Mouse (Mus musculus) brain, embryonic 18.5 days (tissue): ENCODE measurements around the gene Iqschfp.
A peak's percentile ranks its signal among the peaks of the same experiment; 100 is the strongest.

Source experiments
- DNase-seq: peaks from one replicate; pipeline ENCODE4 v3.0.0-alpha.2; 2012; ENCODE audit warnings: low read depth, low spot score

Iqschfp gene

GRCm38 (mm10) chr3:67954459-67955065 lies 62.5 kb downstream of the Iqschfp start:
- no peak for DNase-seq

- DNase-seq: no peak
These were observed 67.6 kb downstream of the Iqschfp start for GRCm38 (mm10) chr3:67959672-67960071.

GRCm38 (mm10) chr3:67960133-67960532 lies 68.1 kb downstream of the Iqschfp start:
- DNase-seq: no peak

GRCm38 (mm10) chr3:67960727-67961126 lies 68.7 kb downstream of the Iqschfp start:
- no peak for DNase-seq

GRCm38 (mm10) chr3:67961934-67962639 lies 70.1 kb downstream of the Iqschfp start:
- no peak for DNase-seq

GRCm38 (mm10) chr3:67974340-67974998 lies 82.4 kb downstream of the Iqschfp start:
- DNase-seq: no peak

GRCm38 (mm10) chr3:67980006-67980405 lies 88.0 kb downstream of the Iqschfp start:
- no peak for DNase-seq

GRCm38 (mm10) chr3:67983329-67983728 lies 91.3 kb downstream of the Iqschfp start:
- DNase-seq: no peak

- DNase-seq: no peak
These were observed 110.4 kb downstream of the Iqschfp start for GRCm38 (mm10) chr3:68002415-68002814.

- no peak for DNase-seq
These were observed 120.3 kb downstream of the Iqschfp start for GRCm38 (mm10) chr3:68012342-68012741.

GRCm38 (mm10) chr3:68015786-68016185 lies 123.8 kb downstream of the Iqschfp start:
- DNase-seq: no peak

- DNase-seq: no peak
These were observed 127.4 kb downstream of the Iqschfp start for GRCm38 (mm10) chr3:68019401-68019800.

GRCm38 (mm10) chr3:68036097-68036496 lies 144.1 kb downstream of the Iqschfp start:
- no peak for DNase-seq

- DNase-seq: no peak
These were observed 150.9 kb downstream of the Iqschfp start for GRCm38 (mm10) chr3:68042951-68043350.

GRCm38 (mm10) chr3:68045475-68046416 lies 153.7 kb downstream of the Iqschfp start:
- peak; percentile 55 for DNase-seq

GRCm38 (mm10) chr3:68053538-68053937 lies 161.5 kb downstream of the Iqschfp start:
- no peak for DNase-seq

- no peak for DNase-seq
These were observed 163.0 kb downstream of the Iqschfp start for GRCm38 (mm10) chr3:68055071-68055470.

- no peak for DNase-seq
These were observed 164.6 kb downstream of the Iqschfp start for GRCm38 (mm10) chr3:68056373-68057275.

- no peak for DNase-seq
These were observed 167.2 kb downstream of the Iqschfp start for GRCm38 (mm10) chr3:68059162-68059800.

GRCm38 (mm10) chr3:68064731-68065130 lies 172.7 kb downstream of the Iqschfp start, which contains the start of gene Schip1:
Schip1 (plus strand) TSS chr3:68064802.
- no peak for DNase-seq
